In the genomic region with DNA sequence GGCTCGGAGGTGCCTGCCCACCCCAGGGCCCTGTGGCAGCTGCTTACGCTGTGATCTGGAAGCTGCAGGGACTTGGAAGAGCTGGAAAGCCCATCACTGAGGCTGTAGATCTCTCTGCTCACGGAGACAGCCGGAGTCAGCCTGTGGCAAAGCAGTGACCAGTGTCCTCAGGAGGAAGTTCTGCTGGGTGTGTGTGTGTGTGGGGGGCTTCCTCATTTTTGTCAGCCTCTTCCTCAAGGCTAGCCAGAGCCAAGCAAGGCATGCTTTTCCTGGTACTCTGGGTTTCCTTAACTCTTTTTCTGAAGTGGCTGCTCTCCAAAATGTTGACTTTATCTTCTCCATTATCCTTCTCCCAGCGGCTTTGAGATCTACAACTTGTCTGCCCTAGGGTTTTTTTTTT, we compare ENCODE assay signal across 12 mouse cellular contexts. TPM values are rescaled to one million over a fixed set of nuclear protein-coding genes. Genes with fewer than 3 reads are reported as not detected.
DNase-seq lines count a peak whose midpoint lies in the region; ATAC-seq and TF ChIP-seq lines count a peak whose summit lies in the region.
"Had no signal": no experiment of that assay in that cellular context is flagged by ENCODE, and none has a peak within 500 bp of the region (broad histone marks: within the 10 kb centered on the region; RNA-seq: fewer than 3 reads in every experiment).

No protein-coding gene starts in this region.

- no peaks in the 10 kb centered on the region for H3K9me3 ChIP-seq in stomach, embryonic 15.5 days
- H3K9me3 ChIP-seq in stomach, postnatal 0 days (ENCODE audit: control insufficient read depth, low read length), result no peaks in the 10 kb centered on the region
- peaks cover 6% of the 10 kb centered on the region; the same call in 1 of the 2 replicates for H3K9me3 ChIP-seq in liver, embryonic 12.5 days (replicated peaks)
- H3K9me3 ChIP-seq in midbrain, embryonic 11.5 days (ENCODE audit: control insufficient read depth, low read length), result peaks cover 3% of the 10 kb centered on the region; the same call in 1 of the 2 replicates

- no peak overlapping the region for H3K4me3 ChIP-seq in stomach, embryonic 15.5 days (replicated peaks)
- no peak overlapping the region for H3K4me3 ChIP-seq in stomach, postnatal 0 days (ENCODE audit: low read depth, low read length)
- no peak overlapping the region for H3K4me3 ChIP-seq in liver, embryonic 12.5 days
- H3K4me3 ChIP-seq in midbrain, embryonic 11.5 days (ENCODE audit: low read depth, low read length), result no peak overlapping the region
- H3K4me3 ChIP-seq: embryonic facial prominence, embryonic 10.5 days had no signal

- no peak overlapping the region for H3K4me2 ChIP-seq in stomach, embryonic 15.5 days
- no peak overlapping the region for H3K4me2 ChIP-seq in stomach, postnatal 0 days (replicated peaks; ENCODE audit: low read depth)
- H3K4me2 ChIP-seq in liver, embryonic 12.5 days, result no peak overlapping the region
- no peak overlapping the region for H3K4me2 ChIP-seq in midbrain, embryonic 11.5 days

- 47% methylated on average over 5 of the region's 5 CpGs for WGBS in stomach, embryonic 15.5 days
- 61% methylated on average over 5 of the region's 5 CpGs for WGBS in stomach, postnatal 0 days
- 28% methylated on average over 5 of the region's 5 CpGs for WGBS in liver, embryonic 12.5 days (ENCODE audit: insufficient replicate concordance)
- 73% methylated on average over 5 of the region's 5 CpGs for WGBS in midbrain, embryonic 11.5 days

- H3K36me3 ChIP-seq in stomach, embryonic 15.5 days, result no peaks in the 10 kb centered on the region
- H3K36me3 ChIP-seq in stomach, postnatal 0 days (ENCODE audit: control insufficient read depth, insufficient read depth, low read length), result no peaks in the 10 kb centered on the region
- H3K36me3 ChIP-seq in liver, embryonic 12.5 days, result 0 out of 2 replicates have a peak, but pooled peaks cover 3% of the 10 kb centered on the region
- H3K36me3 ChIP-seq in midbrain, embryonic 11.5 days (ENCODE audit: control insufficient read depth, insufficient read depth, low read length), result no peaks in the 10 kb centered on the region; the same call in 1 of the 2 replicates
- H3K36me3 ChIP-seq: embryonic facial prominence, embryonic 10.5 days had no signal

- H3K9ac ChIP-seq in stomach, embryonic 15.5 days, result no peak overlapping the region
- H3K9ac ChIP-seq in stomach, postnatal 0 days (ENCODE audit: low read length), result no peak overlapping the region
- no peak overlapping the region for H3K9ac ChIP-seq in liver, embryonic 12.5 days
- H3K9ac ChIP-seq in midbrain, embryonic 11.5 days (ENCODE audit: low read length), result no peak overlapping the region
- H3K9ac ChIP-seq: forebrain, postnatal 0 days had no signal

- 0 out of 2 replicates have a peak overlapping the region, but pooled peaks have one; percentile 12 for H3K27ac ChIP-seq in stomach, embryonic 15.5 days
- H3K27ac ChIP-seq in stomach, postnatal 0 days (replicated peaks), result no peak overlapping the region
- H3K27ac ChIP-seq in liver, embryonic 12.5 days, result peak overlapping the region; percentile 61
- H3K27ac ChIP-seq in midbrain, embryonic 11.5 days (ENCODE audit: low read depth, low read length), result no peak overlapping the region
- H3K27ac ChIP-seq: embryonic facial prominence, embryonic 10.5 days had no signal

- H3K4me1 ChIP-seq in stomach, embryonic 15.5 days, result no peaks in the 10 kb centered on the region; the same call in 1 of the 2 replicates
- no peaks in the 10 kb centered on the region for H3K4me1 ChIP-seq in stomach, postnatal 0 days (replicated peaks; ENCODE audit: control insufficient read depth, insufficient read depth)
- H3K4me1 ChIP-seq in liver, embryonic 12.5 days, result peaks cover 4% of the 10 kb centered on the region; the same call in 1 of the 2 replicates
- no peaks in the 10 kb centered on the region for H3K4me1 ChIP-seq in midbrain, embryonic 11.5 days (ENCODE audit: control insufficient read depth, insufficient read depth, low read length)

- DNase-seq in heart, adult 18-20 months, result peak; percentile 44 to 72
- no peak for DNase-seq in heart, postnatal 4 days
- no peak for DNase-seq in stomach, postnatal 0 days (ENCODE audit: low spot score)
- DNase-seq in right cerebral cortex, postnatal 10 days (ENCODE audit: low spot score in 2 of 2), result no peak
- no peak for DNase-seq in cerebellum, postnatal 10 days
- no peak for DNase-seq in midbrain, embryonic 11.5 days (ENCODE audit: low spot score, missing footprints)
- DNase-seq: forebrain, postnatal 0 days; left cerebral cortex, postnatal 4 days had no signal

- no peaks in the 10 kb centered on the region for H3K27me3 ChIP-seq in stomach, embryonic 15.5 days (replicated peaks)
- no peaks in the 10 kb centered on the region for H3K27me3 ChIP-seq in stomach, postnatal 0 days (ENCODE audit: control insufficient read depth, insufficient read depth, low read length)
- H3K27me3 ChIP-seq in liver, embryonic 12.5 days (replicated peaks), result peaks cover 11% of the 10 kb centered on the region; the same call in 1 of the 2 replicates
- no peaks in the 10 kb centered on the region for H3K27me3 ChIP-seq in midbrain, embryonic 11.5 days (ENCODE audit: control insufficient read depth, insufficient read depth, low read length)

- no peak for ATAC-seq in stomach, embryonic 15.5 days (ENCODE audit: insufficient read depth, low FRiP score, low read depth)
- no peak for ATAC-seq in stomach, postnatal 0 days (ENCODE audit: low FRiP score, low TSS enrichment)
- no peak for ATAC-seq in liver, embryonic 12.5 days
- ATAC-seq in midbrain, embryonic 11.5 days (ENCODE audit: low FRiP score), result no peak
- ATAC-seq: forebrain, postnatal 0 days; inflammation-experienced regulatory T-cells, adult 6 months had no signal

- TF ChIP-seq CTCF in stomach, postnatal 0 days (IDR thresholded peaks at IDR 0.05; ENCODE audit: low read depth), result no peak

- no peak for TF ChIP-seq EP300 in stomach, postnatal 0 days (optimal IDR thresholded peaks at IDR 0.05)

RNA-seq across cellular contexts. Expression of a gene that starts 27.6 kb away (rescaled TPM):
- 10 to 100 TPM; 15.1 to 15.2 TPM for total RNA-seq in heart, adult 18-20 months (2021)
- 10 to 100 TPM; 42.3 to 49.1 TPM for total RNA-seq in heart, postnatal 4 days (2021)
- 36.2 and 37.1 TPM in 2 replicates for polyA plus RNA-seq in stomach, embryonic 15.5 days (2015; fragmentation: Nextera tagmentation; extraction: Ambion mirVana)
- polyA plus RNA-seq in stomach, postnatal 0 days (2015; fragmentation: Nextera tagmentation; extraction: Ambion mirVana), result 31.0 and 35.8 TPM in 2 replicates
- 20.9 and 21.8 TPM in 2 replicates for polyA plus RNA-seq in liver, embryonic 12.5 days (2016; fragmentation: Nextera tagmentation; extraction: Ambion mirVana)
- 45.5 and 50.7 TPM in 2 replicates for polyA plus RNA-seq in midbrain, embryonic 11.5 days (2014; fragmentation: Nextera tagmentation; extraction: Ambion mirVana)

RNA-seq across cellular contexts. Expression of a gene that starts 35.9 kb away (rescaled TPM):
- 10 to 100 TPM in 1 of 2 experiments, 1 to 10 TPM in 1; 8.9 to 10.7 TPM for total RNA-seq in heart, adult 18-20 months (2021)
- total RNA-seq in heart, postnatal 4 days (2021), result 1 to 10 TPM; 4.9 to 5.5 TPM
- 3.4 TPM in 2 replicates for polyA plus RNA-seq in stomach, embryonic 15.5 days (2015; fragmentation: Nextera tagmentation; extraction: Ambion mirVana)
- 7.7 and 8.2 TPM in 2 replicates for polyA plus RNA-seq in stomach, postnatal 0 days (2015; fragmentation: Nextera tagmentation; extraction: Ambion mirVana)
- 5.0 and 5.6 TPM in 2 replicates for polyA plus RNA-seq in liver, embryonic 12.5 days (2016; fragmentation: Nextera tagmentation; extraction: Ambion mirVana)
- 0.62 and 0.71 TPM in 2 replicates for polyA plus RNA-seq in midbrain, embryonic 11.5 days (2014; fragmentation: Nextera tagmentation; extraction: Ambion mirVana)

RNA-seq across cellular contexts. Expression of a gene that starts 52.4 kb away (rescaled TPM):
- 10 to 100 TPM; 15.1 to 17.5 TPM for total RNA-seq in heart, adult 18-20 months (2021)
- 10 to 100 TPM; 10.2 to 11.9 TPM for total RNA-seq in heart, postnatal 4 days (2021)
- polyA plus RNA-seq in stomach, embryonic 15.5 days (2015; fragmentation: Nextera tagmentation; extraction: Ambion mirVana), result 24.2 and 25.7 TPM in 2 replicates
- 19.0 and 21.0 TPM in 2 replicates for polyA plus RNA-seq in stomach, postnatal 0 days (2015; fragmentation: Nextera tagmentation; extraction: Ambion mirVana)
- polyA plus RNA-seq in liver, embryonic 12.5 days (2016; fragmentation: Nextera tagmentation; extraction: Ambion mirVana), result 19.1 and 20.2 TPM in 2 replicates
- 10.4 and 11.4 TPM in 2 replicates for polyA plus RNA-seq in midbrain, embryonic 11.5 days (2014; fragmentation: Nextera tagmentation; extraction: Ambion mirVana)

RNA-seq across cellular contexts. Expression of a gene that starts 56.2 kb away (rescaled TPM):
- 10 to 100 TPM; 36.3 to 37.8 TPM for total RNA-seq in heart, adult 18-20 months (2021)
- total RNA-seq in heart, postnatal 4 days (2021), result 10 to 100 TPM; 55.1 to 68.4 TPM
- 101 and 102 TPM in 2 replicates for polyA plus RNA-seq in stomach, embryonic 15.5 days (2015; fragmentation: Nextera tagmentation; extraction: Ambion mirVana)
- polyA plus RNA-seq in stomach, postnatal 0 days (2015; fragmentation: Nextera tagmentation; extraction: Ambion mirVana), result 77.1 and 78.9 TPM in 2 replicates
- 94.1 and 100 TPM in 2 replicates for polyA plus RNA-seq in liver, embryonic 12.5 days (2016; fragmentation: Nextera tagmentation; extraction: Ambion mirVana)
- 89.3 and 95.5 TPM in 2 replicates for polyA plus RNA-seq in midbrain, embryonic 11.5 days (2014; fragmentation: Nextera tagmentation; extraction: Ambion mirVana)

Comparison
In these comparisons a context has a peak if more than half of its experiments do, and no peak if none do; other contexts are left out.
1. DNase-seq: peak in heart, adult 18-20 months (2 of 2); none in heart, postnatal 4 days (single experiment), stomach, postnatal 0 days (single experiment), right cerebral cortex, postnatal 10 days (0 of 2), cerebellum, postnatal 10 days (0 of 2) and midbrain, embryonic 11.5 days (single experiment).
2. H3K27ac ChIP-seq: peak in stomach, embryonic 15.5 days (single experiment) and liver, embryonic 12.5 days (single experiment); none in stomach, postnatal 0 days (single experiment) and midbrain, embryonic 11.5 days (single experiment).